Mouse (Mus musculus) fibroblast of lung, adult 2 months (primary cell): ENCODE data around the gene Cald1.
A peak's percentile ranks its signal among the peaks of the same experiment; 100 is the strongest.

ENCODE experiments used
- DNase-seq: peaks from one replicate; pipeline ENCODE4 v3.0.0-alpha.2; 2011; ENCODE audit warnings: low read depth

Gene Cald1

GRCm38 (mm10) chr6:34719141-34719680 lies 120.9 kb downstream of the Cald1 start:
- DNase-seq = no peak

GRCm38 (mm10) chr6:34720447-34720846 lies 122.1 kb downstream of the Cald1 start:
- DNase-seq = no peak

- peak; percentile 81 for DNase-seq
These were observed 123.4 kb downstream of the Cald1 start for GRCm38 (mm10) chr6:34721740-34722139.

GRCm38 (mm10) chr6:34722660-34723059 lies 124.4 kb downstream of the Cald1 start:
- no peak for DNase-seq

- no peak for DNase-seq
These were observed 125.1 kb downstream of the Cald1 start for GRCm38 (mm10) chr6:34723250-34723904.

GRCm38 (mm10) chr6:34725660-34726059 lies 127.4 kb downstream of the Cald1 start:
- no peak for DNase-seq

- DNase-seq = no peak
These were observed 127.8 kb downstream of the Cald1 start for GRCm38 (mm10) chr6:34726104-34726503.

GRCm38 (mm10) chr6:34727316-34727983 lies 129.2 kb downstream of the Cald1 start:
- no peak for DNase-seq

GRCm38 (mm10) chr6:34729449-34730151 lies 131.3 kb downstream of the Cald1 start:
- DNase-seq = no peak

GRCm38 (mm10) chr6:34731007-34731406 lies 132.7 kb downstream of the Cald1 start:
- DNase-seq = no peak

- DNase-seq = no peak
These were observed 133.2 kb downstream of the Cald1 start for GRCm38 (mm10) chr6:34731529-34731928.

- DNase-seq = no peak
These were observed 136.8 kb downstream of the Cald1 start for GRCm38 (mm10) chr6:34734940-34735695.

- DNase-seq = no peak
These were observed 138.6 kb downstream of the Cald1 start for GRCm38 (mm10) chr6:34736934-34737333.

GRCm38 (mm10) chr6:34743946-34744345 lies 145.6 kb downstream of the Cald1 start:
- DNase-seq = peak; percentile 78

- no peak for DNase-seq
These were observed 149.5 kb downstream of the Cald1 start for GRCm38 (mm10) chr6:34747846-34748245.

- no peak for DNase-seq
These were observed 150.3 kb downstream of the Cald1 start for GRCm38 (mm10) chr6:34748566-34748965.

- no peak for DNase-seq
These were observed 151.2 kb downstream of the Cald1 start for GRCm38 (mm10) chr6:34749526-34749925.

- DNase-seq = peak; percentile 78
These were observed 152.3 kb downstream of the Cald1 start for GRCm38 (mm10) chr6:34750487-34751120.

- DNase-seq = no peak
These were observed 153.3 kb downstream of the Cald1 start for GRCm38 (mm10) chr6:34751625-34752024.

- no peak for DNase-seq
These were observed 156.1 kb downstream of the Cald1 start for GRCm38 (mm10) chr6:34754448-34754847.

- no peak for DNase-seq
These were observed 160.0 kb downstream of the Cald1 start for GRCm38 (mm10) chr6:34758340-34758739.

GRCm38 (mm10) chr6:34760023-34760422 lies 161.7 kb downstream of the Cald1 start:
- DNase-seq = no peak
